Mouse (Mus musculus) C2C12 (cell line): ENCODE measurements around the gene Apol7a. TPM values are rescaled to one million over a fixed set of nuclear protein-coding genes. Genes with fewer than 3 reads are reported as not detected.
"Not testable (repeated sequence)": the region's sequence is repeated elsewhere in the genome, so short reads cannot be mapped to it uniquely, and the experiment has no call there.

Source experiments
- H3K27me3 ChIP-seq: one replicate; pipeline ENCODE4 v1.6.1; 2011; ENCODE audit not compliant: control insufficient read depth, insufficient read depth, insufficient read length
- H3K36me3 ChIP-seq: one replicate; pipeline ENCODE4 v1.6.1; 2011; ENCODE audit not compliant: control insufficient read depth, insufficient read depth
- H3K4me3 ChIP-seq: one replicate; pipeline ENCODE4 v1.5.1; 2011; ENCODE audit warnings: mild to moderate bottlenecking, control low read depth; ENCODE audit not compliant: poor library complexity, insufficient read depth, severe bottlenecking
- H3K79me2 ChIP-seq: one replicate; pipeline ENCODE4 v1.6.1; 2011; ENCODE audit not compliant: control insufficient read depth, insufficient read depth
- H3K79me3 ChIP-seq: one replicate; pipeline ENCODE4 v1.6.1; 2011; ENCODE audit warnings: low read depth, control low read depth
- H3ac ChIP-seq: one replicate; pipeline ENCODE3; 2011; ENCODE audit warnings: low read depth; ENCODE audit not compliant: control insufficient read depth, insufficient read length
- CEBPB ChIP-seq: IDR thresholded peaks from one replicate; pipeline ENCODE4 v1.6.1; 2011; ENCODE audit warnings: low read depth, mild to moderate bottlenecking, control low read depth, moderate library complexity
- CTCF ChIP-seq: IDR thresholded peaks from one replicate; pipeline ENCODE4 v1.5.1; 2011; ENCODE audit not compliant: control insufficient read depth, insufficient read depth, insufficient read length
- FOSL1 ChIP-seq: IDR thresholded peaks from one replicate; pipeline ENCODE4 v1.8.0; 2011; ENCODE audit warnings: mild to moderate bottlenecking, low read length; ENCODE audit not compliant: poor library complexity, insufficient read depth, severe bottlenecking
- MAX ChIP-seq: IDR thresholded peaks from one replicate; pipeline ENCODE4 v1.6.1; 2011; ENCODE audit warnings: mild to moderate bottlenecking, control low read depth
- MYOD1 ChIP-seq: IDR thresholded peaks from one replicate; pipeline ENCODE4 v1.6.1; 2011; ENCODE audit warnings: low read depth; ENCODE audit not compliant: control insufficient read depth, insufficient read length
- MYOG ChIP-seq: IDR thresholded peaks from one replicate; pipeline ENCODE4 v1.6.1; 2011; ENCODE audit not compliant: control insufficient read depth, insufficient read length; ENCODE audit errors: extremely low read depth
- USF1 ChIP-seq: IDR thresholded peaks from one replicate; pipeline ENCODE4 v1.6.1; 2011; ENCODE audit warnings: low read depth, mild to moderate bottlenecking, control low read depth, moderate library complexity
- polyA plus RNA-seq: library from polyadenylated mRNA; unstranded; fragments of >200 nt; fragmentation: generic; extraction: Trizol; gene quantifications from one replicate; pipeline ENCODE4 v1.2.1, GENCODE M21; 2012; ENCODE audit warnings: missing spikeins

Gene Apol7a
- polyA plus RNA-seq, 1 experiment = 0.27 TPM

GRCm38 (mm10) chr15:77406370-77406769 is 7.5 kb upstream of the Apol7a start:
- not testable (repeated sequence) for H3K27me3 ChIP-seq, H3K79me2 ChIP-seq, H3ac ChIP-seq, H3K36me3 ChIP-seq, H3K79me3 ChIP-seq
- peak; percentile 44 for TF ChIP-seq USF1
- peak overlapping the region; percentile 18 for H3K4me3 ChIP-seq

GRCm38 (mm10) chr15:77397450-77398132 is 1.3 kb downstream of the Apol7a start:
- peak; percentile 68 for TF ChIP-seq USF1
- not testable (repeated sequence) for H3K27me3 ChIP-seq, H3K79me3 ChIP-seq, H3K79me2 ChIP-seq, H3K4me3 ChIP-seq, H3K36me3 ChIP-seq
- H3ac ChIP-seq = peak overlapping the region; percentile 1

DNA sequence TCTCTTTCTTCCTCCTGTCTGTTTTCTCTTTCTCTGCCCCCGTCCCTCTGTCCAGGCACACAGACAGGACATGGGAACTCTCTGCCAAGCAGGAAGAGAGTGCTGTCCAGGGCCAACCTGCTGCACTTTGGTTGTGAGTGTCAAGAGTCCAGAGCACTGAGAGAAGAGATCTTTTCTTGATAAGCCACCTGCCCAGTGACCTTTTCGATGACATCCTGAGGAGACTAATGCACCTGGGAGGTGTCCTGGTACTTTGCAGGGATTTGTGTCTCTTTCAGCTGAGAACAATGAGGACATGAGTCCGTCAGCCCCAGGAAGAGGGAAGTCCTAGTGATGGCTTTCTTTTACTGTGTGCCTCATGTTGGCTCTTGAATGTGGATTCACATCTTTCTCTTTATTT is 5.1 kb downstream of the Apol7a start:
- H3K79me2 ChIP-seq, H3K79me3 ChIP-seq: not testable (repeated sequence)

DNA sequence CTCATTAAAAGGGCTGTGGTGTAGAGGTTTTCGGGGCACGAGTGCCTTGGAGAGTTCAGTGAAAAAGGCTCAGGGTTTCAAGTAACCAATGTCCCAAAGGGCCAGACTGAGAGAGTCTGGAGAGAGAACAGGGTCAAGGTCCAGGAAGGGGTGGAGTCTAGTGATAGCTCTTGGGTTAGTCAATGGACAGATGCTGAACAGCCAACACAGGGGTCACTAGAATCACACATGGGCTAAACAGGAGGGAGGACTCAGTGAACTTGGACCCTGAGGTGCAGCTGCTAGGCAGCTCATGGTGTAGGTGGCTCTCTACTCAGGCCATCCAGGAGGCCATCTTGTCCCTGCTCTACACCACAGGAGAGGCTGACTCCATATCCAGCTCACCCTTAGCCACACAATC is 11.4 kb downstream of the Apol7a start:
- no peaks in the 10 kb centered on the region for H3K79me3 ChIP-seq
- no peaks in the 10 kb centered on the region for H3K79me2 ChIP-seq
- no peak overlapping the region for H3ac ChIP-seq
- no peaks in the 10 kb centered on the region for H3K27me3 ChIP-seq
- no peak overlapping the region for H3K4me3 ChIP-seq
- no peaks in the 10 kb centered on the region for H3K36me3 ChIP-seq
- no peak for TF ChIP-seq USF1
- TF ChIP-seq MYOD1 = no peak
- no peak for TF ChIP-seq CEBPB
- no peak for TF ChIP-seq CTCF
- TF ChIP-seq MYOG = no peak
- no peak for TF ChIP-seq FOSL1
- TF ChIP-seq MAX = no peak

More for the DNA sequence above, 5.1 kb downstream of the Apol7a start:
- H3K36me3 ChIP-seq, H3K27me3 ChIP-seq, H3K4me3 ChIP-seq, H3ac ChIP-seq: not testable (repeated sequence)

DNA sequence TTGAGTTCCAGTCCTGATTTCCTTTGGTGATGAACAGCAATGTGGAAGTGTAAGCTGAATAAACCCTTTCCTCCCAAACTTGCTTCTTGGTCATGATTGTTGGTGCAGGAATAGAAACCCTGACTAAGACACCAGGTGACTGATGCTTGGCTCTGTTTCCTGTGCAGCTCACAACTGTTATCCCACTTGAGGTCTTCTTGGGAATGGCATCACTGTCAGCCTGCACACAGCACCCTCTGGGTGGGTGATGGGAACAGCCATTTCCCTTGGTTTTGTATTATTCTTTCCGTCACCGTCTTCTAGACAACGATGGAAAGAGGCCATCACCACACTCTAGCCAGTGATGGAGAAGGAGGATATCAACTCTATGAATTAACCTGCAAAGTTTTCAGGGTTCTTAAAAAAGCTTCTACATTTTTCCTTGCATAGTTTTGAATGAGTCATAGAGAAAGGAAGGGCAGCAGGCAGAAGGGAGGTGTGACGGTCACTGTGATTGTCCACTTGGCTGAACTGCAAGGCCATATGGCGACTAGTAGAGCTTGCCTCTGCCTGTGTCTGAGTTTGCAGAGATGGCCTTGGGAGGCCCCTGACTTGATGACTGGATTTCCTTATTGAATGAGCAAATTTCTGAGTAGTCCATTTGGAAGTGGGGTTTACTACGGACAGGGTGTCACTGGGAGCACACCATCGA is 14.4 kb downstream of the Apol7a start:
- Histone ChIP-seq H3K79me3 (no peaks in the 10 kb centered on the region), H3K27me3 (no peaks in the 10 kb centered on the region), H3K79me2 (no peaks in the 10 kb centered on the region), H3K36me3 (no peaks in the 10 kb centered on the region), H3ac (no peak overlapping the region), H3K4me3 (no peak overlapping the region)
- no peak for TF ChIP-seq MYOD1
- no peak for TF ChIP-seq CEBPB
- TF ChIP-seq CTCF = no peak
- TF ChIP-seq MAX = no peak
- no peak for TF ChIP-seq MYOG

GRCm38 (mm10) chr15:77382880-77383279 is 16.0 kb downstream of the Apol7a start:
- Histone ChIP-seq H3K36me3 (no peaks in the 10 kb centered on the region), H3K79me3 (no peaks in the 10 kb centered on the region), H3K27me3 (no peaks in the 10 kb centered on the region), H3K4me3 (no peak overlapping the region), H3ac (no peak overlapping the region), H3K79me2 (no peaks in the 10 kb centered on the region)
- TF ChIP-seq USF1 (no peak), MAX (no peak), MYOD1 (no peak), CTCF (no peak), CEBPB (no peak), FOSL1 (no peak), MYOG (no peak)
